Mouse (Mus musculus) neural tube, postnatal 0 days (tissue): ENCODE results near the gene Scnn1g. TPM values are rescaled to one million over a fixed set of nuclear protein-coding genes. Genes with fewer than 3 reads are reported as not detected.

Experiments
- polyA plus RNA-seq: library from polyadenylated mRNA; unstranded; fragments of >200 nt; fragmentation: Nextera tagmentation; extraction: Ambion mirVana; gene quantifications from 2 replicates; pipeline ENCODE4 v1.2.1, GENCODE M21; 2015

The Scnn1g gene
- 0.06 TPM in 1 of 2 replicates, not detected in the other for polyA plus RNA-seq

GRCm38 (mm10) chr7:121734171-121734831 is at the start of gene Scnn1g:
TSS of gene Scnn1g (plus strand) at chr7:121734479.

GRCm38 (mm10) chr7:121707073-121707667 is 27.1 kb upstream of the Scnn1g start, which contains the start of gene Usp31:
TSS of gene Usp31 (minus strand) at chr7:121707253.

Other genes with a start within 250 kb of the Scnn1g start
- 3.0 TPM in 2 replicates for gene Usp31, start 27.2 kb upstream of the Scnn1g start, polyA plus RNA-seq
- gene Scnn1b, start 130.6 kb downstream of the Scnn1g start, polyA plus RNA-seq = 0.13 and 0.38 TPM in 2 replicates
- gene Cog7, start 247.2 kb downstream of the Scnn1g start, polyA plus RNA-seq = 23.6 and 29.4 TPM in 2 replicates